Mouse (Mus musculus) intestine, postnatal 0 days (tissue): ENCODE measurements around the gene Col1a2. TPM values are rescaled to one million over a fixed set of nuclear protein-coding genes. Genes with fewer than 3 reads are reported as not detected.

Experiments
- ATAC-seq: fragments of 200-750 bp; cut with Nextera tagmentation; 2 replicates; pipeline ENCODE4 v1.8.0; 2017; ENCODE audit warnings: mild to moderate bottlenecking, moderate TSS enrichment, moderate library complexity
- H3K27ac ChIP-seq: fragments of 300-500 bp; sonication (generic); 2 replicates; pipeline ENCODE4 v1.5.1; 2014; ENCODE audit warnings: mild to moderate bottlenecking, low read depth, low read length, moderate library complexity
- H3K27me3 ChIP-seq: fragments of 300-500 bp; sonication (generic); replicated peaks from 2 replicates; pipeline ENCODE4 v1.6.1; 2014; ENCODE audit warnings: low read length, mixed read lengths; ENCODE audit not compliant: control insufficient read depth, insufficient read depth
- H3K36me3 ChIP-seq: fragments of 300-500 bp; sonication (generic); 2 replicates; pipeline ENCODE4 v1.6.1; 2014; ENCODE audit warnings: mild to moderate bottlenecking, moderate library complexity; ENCODE audit not compliant: control insufficient read depth, insufficient read depth
- H3K4me1 ChIP-seq: fragments of 300-500 bp; sonication (generic); replicated peaks from 2 replicates; pipeline ENCODE4 v1.6.1; 2014; ENCODE audit warnings: antibody characterized with exemption, low read length, mixed read lengths; ENCODE audit not compliant: control insufficient read depth, insufficient read depth
- H3K4me2 ChIP-seq: fragments of 300-500 bp; sonication (generic); replicated peaks from 2 replicates; pipeline ENCODE4 v1.6.1; 2014; ENCODE audit warnings: low read depth, mild to moderate bottlenecking, moderate library complexity
- H3K4me3 ChIP-seq: fragments of 300-500 bp; sonication (generic); 2 replicates; pipeline ENCODE4 v1.5.1; 2014; ENCODE audit warnings: low read depth, low read length
- H3K9ac ChIP-seq: fragments of 300-500 bp; sonication (generic); 2 replicates; pipeline ENCODE4 v1.6.1; 2014; ENCODE audit warnings: mild to moderate bottlenecking, low read depth, low read length
- H3K9me3 ChIP-seq: fragments of 300-500 bp; sonication (generic); 2 replicates; pipeline ENCODE4 v1.6.1; 2016; ENCODE audit warnings: mixed run types; ENCODE audit not compliant: control insufficient read depth
- CTCF ChIP-seq: sonication (generic); IDR thresholded peaks from 2 replicates; pipeline ENCODE4 v1.5.1; 2016; ENCODE audit warnings: low read depth, mild to moderate bottlenecking, control low read depth, antibody characterized with exemption, moderate library complexity
- WGBS: fragments of 180-500 bp; shearing (Covaris S2); extraction: QIAGEN DNeasy Blood & Tissue Kit; methylation state at CpG from one replicate; pipeline ENCODE4 v1.1.7; 2014; 5-methylcytosine and 5-hydroxymethylcytosine counted together
- polyA plus RNA-seq: library from polyadenylated mRNA; unstranded; fragments of >200 nt; fragmentation: Nextera tagmentation; extraction: Ambion mirVana; gene quantifications from 2 replicates; pipeline ENCODE4 v1.2.1, GENCODE M21; 2015

Gene Col1a2
- polyA plus RNA-seq, 1 experiment from 2014 or later = 193 TPM

GRCm38 (mm10) chr6:4588722-4589121, 84.1 kb downstream of the Col1a2 start:
- Histone ChIP-seq H3K36me3 (no peaks in the 10 kb centered on the region), H3K9ac (no peak overlapping the region), H3K4me3 (no peak overlapping the region), H3K27me3 (no peaks in the 10 kb centered on the region), H3K9me3 (no peaks in the 10 kb centered on the region), H3K27ac (no peak overlapping the region), H3K4me1 (no peaks in the 10 kb centered on the region), H3K4me2 (no peak overlapping the region)
- no peak for TF ChIP-seq CTCF
- ATAC-seq = no peak
- 91% methylated on average over 3 of the region's 3 CpGs for WGBS

DNA sequence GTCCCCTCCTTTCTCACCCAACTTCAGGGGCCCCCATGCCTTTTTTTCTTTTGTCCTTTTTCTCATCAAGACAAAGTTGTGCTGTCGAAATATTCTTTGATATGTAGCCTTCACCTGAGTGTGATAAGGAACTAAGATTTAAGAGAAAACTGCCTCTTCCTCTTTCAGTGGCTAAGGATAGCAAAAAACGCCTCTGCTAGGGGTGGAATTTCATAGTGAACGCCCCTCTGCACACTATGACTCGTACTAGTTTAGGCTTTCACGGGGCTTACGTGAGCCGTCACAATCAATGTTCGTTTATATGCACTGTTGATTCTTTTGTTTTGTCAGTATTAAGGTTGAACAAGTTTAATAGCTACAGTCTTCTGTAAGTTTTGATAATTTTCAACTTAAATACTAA, 85.5 kb downstream of the Col1a2 start:
- no peaks in the 10 kb centered on the region for H3K36me3 ChIP-seq
- H3K4me1 ChIP-seq = no peaks in the 10 kb centered on the region
- no peak overlapping the region for H3K27ac ChIP-seq
- WGBS = 68% methylated on average over 8 of the region's 8 CpGs
- H3K9me3 ChIP-seq = no peaks in the 10 kb centered on the region
- no peak for TF ChIP-seq CTCF
- H3K27me3 ChIP-seq = no peaks in the 10 kb centered on the region
- H3K4me3 ChIP-seq = no peak overlapping the region
- no peak overlapping the region for H3K9ac ChIP-seq
- no peak for ATAC-seq
- no peak overlapping the region for H3K4me2 ChIP-seq

Other genes with a start within 250 kb of the Col1a2 start
- 12.0 and 12.1 TPM in 2 replicates for gene Casd1, start 96.0 kb downstream of the Col1a2 start, polyA plus RNA-seq
- gene Sgce, start 242.4 kb downstream of the Col1a2 start, polyA plus RNA-seq = 25.5 and 29.7 TPM in 2 replicates
- gene Peg10, start 242.5 kb downstream of the Col1a2 start, polyA plus RNA-seq = 0.55 TPM in 2 replicates